Mouse (Mus musculus) midbrain, embryonic 13.5 days (tissue): ENCODE measurements around the gene Zfp143. TPM values are rescaled to one million over a fixed set of nuclear protein-coding genes. Genes with fewer than 3 reads are reported as not detected.

ENCODE experiments used
- ATAC-seq: fragments of 200-750 bp; cut with Nextera tagmentation; 2 replicates; pipeline ENCODE4 v1.8.0; 2017; ENCODE audit warnings: mild to moderate bottlenecking, moderate TSS enrichment, moderate library complexity
- H3K27ac ChIP-seq: fragments of 300-500 bp; sonication (generic); 2 replicates; pipeline ENCODE4 v1.5.1; 2015; ENCODE audit warnings: inconsistent platforms, mild to moderate bottlenecking, moderate library complexity
- H3K27me3 ChIP-seq: fragments of 300-500 bp; sonication (generic); 2 replicates; pipeline ENCODE4 v1.6.1; 2015; ENCODE audit warnings: mild to moderate bottlenecking, inconsistent platforms
- H3K36me3 ChIP-seq: fragments of 300-500 bp; sonication (generic); 2 replicates; pipeline ENCODE4 v1.6.1; 2015; ENCODE audit warnings: mild to moderate bottlenecking, inconsistent platforms
- H3K4me1 ChIP-seq: fragments of 300-500 bp; sonication (generic); replicated peaks from 2 replicates; pipeline ENCODE4 v1.6.1; 2015; ENCODE audit warnings: inconsistent platforms
- H3K4me2 ChIP-seq: fragments of 300-500 bp; sonication (generic); replicated peaks from 2 replicates; pipeline ENCODE4 v1.6.1; 2015; ENCODE audit warnings: moderate library complexity, mild to moderate bottlenecking, inconsistent platforms
- H3K4me3 ChIP-seq: fragments of 300-500 bp; sonication (generic); replicated peaks from 2 replicates; pipeline ENCODE4 v1.5.1; 2015; ENCODE audit warnings: mild to moderate bottlenecking, inconsistent platforms
- H3K9ac ChIP-seq: fragments of 300-500 bp; sonication (generic); replicated peaks from 2 replicates; pipeline ENCODE4 v1.6.1; 2015; ENCODE audit warnings: mild to moderate bottlenecking, inconsistent platforms
- H3K9me3 ChIP-seq: fragments of 300-500 bp; sonication (generic); 2 replicates; pipeline ENCODE4 v1.6.1; 2016; ENCODE audit warnings: mild to moderate bottlenecking, inconsistent platforms
- WGBS: fragments of 180-500 bp; shearing (Covaris S2); methylation state at CpG from one replicate; pipeline ENCODE4 v1.1.7; 2015; 5-methylcytosine and 5-hydroxymethylcytosine counted together
- polyA plus RNA-seq: library from polyadenylated mRNA; unstranded; fragments of >200 nt; fragmentation: Nextera tagmentation; extraction: Ambion mirVana; gene quantifications from 2 replicates; pipeline ENCODE4 v1.2.1, GENCODE M21; 2015

Gene Zfp143
- polyA plus RNA-seq, 1 experiment from 2014 or later: 27.1 TPM

DNA sequence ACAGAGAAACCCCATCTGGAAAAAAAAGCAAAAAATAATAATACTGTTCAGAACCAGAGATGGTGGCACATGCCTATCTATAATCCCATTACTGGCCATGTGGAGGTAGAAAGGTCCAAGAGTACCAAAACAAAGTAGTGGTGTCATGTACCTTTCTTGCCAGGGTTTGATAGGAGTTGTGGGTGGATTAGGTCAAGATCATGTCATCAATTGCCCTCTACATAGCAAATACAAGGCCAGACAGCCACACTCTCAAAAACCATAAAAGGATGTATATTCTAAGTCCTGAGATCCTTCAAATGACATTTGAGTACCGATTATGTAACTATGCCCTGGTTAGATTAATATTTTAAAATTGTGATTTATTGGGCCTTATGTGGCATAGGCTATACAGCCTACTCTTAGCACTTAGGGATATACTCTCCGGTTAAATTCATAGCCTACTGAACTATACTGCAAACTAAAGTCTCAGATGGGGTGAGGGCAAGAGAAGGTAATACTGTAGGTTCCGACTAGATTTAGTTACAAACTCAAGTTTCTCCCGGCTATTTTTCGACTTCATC, 830 bp upstream of the Zfp143 start:
- peak overlapping the region; percentile 76 for H3K4me2 ChIP-seq
- peaks cover 23% of the 10 kb centered on the region for H3K4me1 ChIP-seq
- H3K36me3 ChIP-seq: peaks cover 7% of the 10 kb centered on the region
- no peaks in the 10 kb centered on the region for H3K27me3 ChIP-seq
- H3K9me3 ChIP-seq: no peaks in the 10 kb centered on the region
- WGBS: 20% methylated on average over 5 of the region's 5 CpGs
- peak overlapping the region; percentile 96 for H3K9ac ChIP-seq
- H3K4me3 ChIP-seq: peak overlapping the region; percentile 63
- peak overlapping the region; percentile 99 for H3K27ac ChIP-seq
- no peak for ATAC-seq

DNA sequence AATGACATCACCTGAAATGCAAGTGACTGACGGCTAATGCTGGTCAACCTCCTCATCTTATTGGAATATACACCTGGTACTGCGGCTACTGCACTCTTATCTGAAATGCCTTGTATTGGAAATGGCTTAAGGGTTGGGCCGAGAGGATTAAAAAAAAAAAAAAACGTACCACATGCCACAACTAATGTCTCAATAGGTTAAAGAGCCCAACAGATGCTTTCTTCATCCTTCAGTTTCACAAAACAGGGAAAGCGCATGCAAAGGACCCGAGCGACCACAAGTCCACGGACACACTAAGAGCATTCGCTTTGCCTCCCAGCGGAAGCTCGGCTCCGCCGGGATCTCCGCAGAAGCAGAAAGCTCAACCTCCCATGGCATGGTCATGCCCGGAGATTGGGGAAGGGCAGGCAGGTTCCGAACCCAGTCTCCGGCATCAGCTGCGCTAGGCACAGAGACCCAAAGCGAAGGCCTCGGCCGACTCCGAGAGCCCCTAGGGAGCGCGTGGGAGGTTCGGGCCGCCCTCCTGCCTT, 283 bp upstream of the Zfp143 start:
- Histone ChIP-seq H3K4me3 (peak overlapping the region; percentile 63), H3K36me3 (peaks cover 6% of the 10 kb centered on the region), H3K27ac (peak overlapping the region; percentile 99), H3K27me3 (no peaks in the 10 kb centered on the region), H3K4me1 (peaks cover 23% of the 10 kb centered on the region), H3K4me2 (peak overlapping the region; percentile 76), H3K9me3 (no peaks in the 10 kb centered on the region), H3K9ac (peak overlapping the region; percentile 96)
- WGBS: under 1% methylated on average over 26 of the region's 26 CpGs
- no peak for ATAC-seq

- Histone ChIP-seq H3K4me2 (peak overlapping the region; percentile 63), H3K36me3 (peaks cover 7% of the 10 kb centered on the region), H3K9me3 (no peaks in the 10 kb centered on the region), H3K27ac (peak overlapping the region; percentile 99), H3K9ac (peak overlapping the region; percentile 86), H3K4me1 (peaks cover 23% of the 10 kb centered on the region), H3K27me3 (no peaks in the 10 kb centered on the region), H3K4me3 (peak overlapping the region; percentile 62)
- no peak for ATAC-seq
- 0% methylated on average over 48 of the region's 48 CpGs for WGBS
Measured at GRCm38 (mm10) chr7:110061752-110062273, 796 bp downstream of the Zfp143 start.

DNA sequence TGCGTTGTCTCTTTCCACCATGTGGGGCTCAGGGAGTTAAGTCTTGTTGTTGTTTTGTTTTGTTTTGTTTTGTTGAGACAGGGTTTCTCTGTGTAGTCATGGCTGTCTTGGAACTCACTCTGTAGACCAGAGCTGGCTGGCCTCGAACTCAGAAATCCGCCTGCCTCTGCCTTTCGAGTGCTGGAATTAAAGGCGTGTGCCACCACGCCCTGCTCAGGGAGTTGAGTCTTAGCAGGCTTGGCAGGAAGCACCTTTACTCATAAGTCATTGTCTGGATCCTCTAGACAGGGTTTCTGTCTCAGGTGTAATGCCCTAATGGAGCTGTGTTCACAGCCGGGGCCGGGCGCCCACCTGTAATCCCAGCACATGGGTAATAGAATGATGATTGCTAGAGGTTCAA, 2.7 kb downstream of the Zfp143 start:
- Histone ChIP-seq H3K27me3 (no peaks in the 10 kb centered on the region), H3K9ac (no peak overlapping the region), H3K4me1 (peaks cover 23% of the 10 kb centered on the region), H3K4me2 (no peak overlapping the region), H3K36me3 (peaks cover 16% of the 10 kb centered on the region), H3K4me3 (no peak overlapping the region), H3K9me3 (no peaks in the 10 kb centered on the region), H3K27ac (no peak overlapping the region)
- no peak for ATAC-seq
- WGBS: 99% methylated on average over 9 of the region's 9 CpGs

DNA sequence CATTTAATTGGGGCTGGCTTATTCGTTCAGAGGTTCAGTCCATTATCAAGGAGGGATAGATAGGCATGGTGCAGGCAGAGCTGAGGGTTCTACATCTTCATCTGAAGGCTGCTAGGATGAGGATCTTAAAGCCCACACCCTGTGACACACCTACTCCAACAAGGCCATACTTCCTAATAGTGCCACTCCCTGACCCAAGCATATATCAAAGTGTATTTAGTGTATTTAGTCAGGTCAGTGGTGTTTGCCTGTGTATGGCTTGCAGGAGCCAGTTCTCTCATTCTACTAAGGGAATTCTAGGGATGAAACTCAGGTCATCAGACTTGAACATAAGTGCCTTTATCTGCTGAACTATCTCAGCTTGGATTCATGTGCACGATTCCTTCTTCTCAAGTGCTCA, 8.1 kb downstream of the Zfp143 start:
- Histone ChIP-seq H3K4me3 (no peak overlapping the region), H3K9ac (no peak overlapping the region), H3K4me1 (no peaks in the 10 kb centered on the region), H3K36me3 (peaks cover 56% of the 10 kb centered on the region), H3K4me2 (no peak overlapping the region), H3K9me3 (no peaks in the 10 kb centered on the region), H3K27me3 (no peaks in the 10 kb centered on the region), H3K27ac (no peak overlapping the region)
- 92% methylated on average over 2 of the region's 2 CpGs for WGBS
- ATAC-seq: no peak

DNA sequence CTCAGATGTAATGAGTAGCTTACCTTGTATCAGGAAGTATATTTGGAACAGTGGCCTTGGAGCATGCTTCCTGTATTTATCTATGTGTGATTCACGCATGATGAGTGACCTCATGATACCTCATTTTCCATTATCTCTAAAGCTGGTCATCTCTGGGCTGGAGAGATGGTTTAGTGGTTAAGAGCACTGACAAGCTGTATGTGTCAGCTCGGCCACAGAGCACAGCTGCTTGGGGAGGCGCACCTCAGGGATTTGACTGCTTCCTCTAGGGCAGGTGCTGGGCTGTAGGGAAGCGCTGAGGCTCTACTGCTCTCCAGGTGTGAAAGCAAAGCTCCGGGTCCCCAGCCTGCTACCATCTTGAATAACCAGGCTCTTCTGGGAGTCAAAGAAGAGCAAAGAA, 17.2 kb downstream of the Zfp143 start:
- WGBS: 97% methylated on average over 5 of the region's 5 CpGs
- Histone ChIP-seq H3K4me2 (no peak overlapping the region), H3K36me3 (peaks cover 88% of the 10 kb centered on the region), H3K27ac (no peak overlapping the region), H3K27me3 (no peaks in the 10 kb centered on the region), H3K4me1 (0 out of 2 replicates have a peak, but pooled peaks cover under 1% of the 10 kb centered on the region), H3K9ac (no peak overlapping the region), H3K9me3 (no peaks in the 10 kb centered on the region; the same call in 1 of the 2 replicates), H3K4me3 (no peak overlapping the region)
- no peak for ATAC-seq

GRCm38 (mm10) chr7:110083386-110084165, 22.6 kb downstream of the Zfp143 start:
- peak; percentile 72 for ATAC-seq

DNA sequence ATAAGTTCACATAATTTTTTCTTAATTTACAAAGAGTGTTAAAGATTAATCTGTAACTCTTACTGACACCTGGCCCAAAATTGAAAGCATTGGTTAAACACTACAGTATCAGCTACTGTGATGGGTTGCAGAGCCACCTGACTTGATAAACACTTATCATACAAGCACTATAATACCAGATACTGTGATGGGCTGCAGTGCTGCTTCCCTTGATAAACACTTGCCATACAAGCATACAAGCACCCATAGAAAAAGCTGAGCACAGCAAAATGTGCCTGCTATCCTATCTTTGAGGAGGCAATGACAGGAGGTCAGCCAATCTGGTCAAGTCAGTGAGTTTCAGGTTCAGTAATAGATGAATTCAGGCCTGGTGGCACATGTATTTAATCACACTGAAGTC, 24.2 kb downstream of the Zfp143 start:
- H3K27me3 ChIP-seq: no peaks in the 10 kb centered on the region
- no peak overlapping the region for H3K4me2 ChIP-seq
- H3K27ac ChIP-seq: no peak overlapping the region
- peaks cover 89% of the 10 kb centered on the region for H3K36me3 ChIP-seq
- no peak overlapping the region for H3K9ac ChIP-seq
- H3K4me3 ChIP-seq: no peak overlapping the region
- 0 out of 2 replicates have a peak, but pooled peaks cover 4% of the 10 kb centered on the region for H3K4me1 ChIP-seq
- no peaks in the 10 kb centered on the region; the same call in 1 of the 2 replicates for H3K9me3 ChIP-seq
- no peak for ATAC-seq

More at GRCm38 (mm10) chr7:110083386-110084165, 22.6 kb downstream of the Zfp143 start:
- peak overlapping the region; percentile 59 for H3K27ac ChIP-seq
- no peaks in the 10 kb centered on the region; the same call in 1 of the 2 replicates for H3K9me3 ChIP-seq
- no peak overlapping the region for H3K9ac ChIP-seq
- 65% methylated on average over 13 of the region's 13 CpGs for WGBS
- no peak overlapping the region for H3K4me3 ChIP-seq
- H3K4me1 ChIP-seq: 0 out of 2 replicates have a peak, but pooled peaks cover 4% of the 10 kb centered on the region
- no peak overlapping the region for H3K4me2 ChIP-seq
- H3K27me3 ChIP-seq: no peaks in the 10 kb centered on the region
- H3K36me3 ChIP-seq: peaks cover 91% of the 10 kb centered on the region

GRCm38 (mm10) chr7:110087914-110088313, 26.9 kb downstream of the Zfp143 start:
- WGBS: 90% methylated on average over 4 of the region's 4 CpGs
- Histone ChIP-seq H3K4me1 (0 out of 2 replicates have a peak, but pooled peaks cover 4% of the 10 kb centered on the region), H3K27me3 (no peaks in the 10 kb centered on the region), H3K4me3 (no peak overlapping the region), H3K4me2 (no peak overlapping the region), H3K36me3 (peaks cover 85% of the 10 kb centered on the region), H3K9ac (no peak overlapping the region), H3K9me3 (no peaks in the 10 kb centered on the region), H3K27ac (no peak overlapping the region)
- ATAC-seq: no peak

- Histone ChIP-seq H3K36me3 (peaks cover 87% of the 10 kb centered on the region), H3K9ac (no peak overlapping the region), H3K27ac (no peak overlapping the region), H3K4me3 (no peak overlapping the region), H3K27me3 (no peaks in the 10 kb centered on the region), H3K4me2 (no peak overlapping the region), H3K4me1 (no peaks in the 10 kb centered on the region), H3K9me3 (no peaks in the 10 kb centered on the region)
- WGBS: 65% methylated on average over 7 of the region's 7 CpGs
- no peak for ATAC-seq
Measured at GRCm38 (mm10) chr7:110091670-110092069, 30.7 kb downstream of the Zfp143 start.

DNA sequence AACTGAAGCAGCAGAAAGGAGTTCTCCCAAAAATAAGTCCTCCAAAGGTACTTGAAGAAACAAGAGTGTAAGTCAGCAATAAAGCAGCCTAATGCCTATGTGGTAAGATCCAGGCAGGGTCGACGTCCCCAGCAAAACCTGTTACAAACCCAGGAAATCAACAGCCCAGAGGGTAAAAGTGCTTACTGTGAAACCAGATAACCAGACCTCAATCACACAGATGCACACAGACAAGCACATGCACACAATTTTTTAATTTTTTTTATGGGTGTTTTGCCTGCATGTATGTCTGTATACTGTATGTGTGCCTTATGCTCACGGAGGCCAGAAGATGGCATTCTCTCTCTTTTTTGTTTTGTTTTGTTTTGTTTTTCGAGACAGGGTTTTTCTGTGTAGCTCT, 35.3 kb downstream of the Zfp143 start:
- H3K4me2 ChIP-seq: no peak overlapping the region
- H3K27ac ChIP-seq: no peak overlapping the region
- no peak overlapping the region for H3K9ac ChIP-seq
- H3K4me1 ChIP-seq: no peaks in the 10 kb centered on the region
- H3K4me3 ChIP-seq: no peak overlapping the region
- 94% methylated on average over 4 of the region's 4 CpGs for WGBS
- H3K36me3 ChIP-seq: peaks cover 65% of the 10 kb centered on the region
- H3K9me3 ChIP-seq: no peaks in the 10 kb centered on the region
- ATAC-seq: no peak
- no peaks in the 10 kb centered on the region for H3K27me3 ChIP-seq

DNA sequence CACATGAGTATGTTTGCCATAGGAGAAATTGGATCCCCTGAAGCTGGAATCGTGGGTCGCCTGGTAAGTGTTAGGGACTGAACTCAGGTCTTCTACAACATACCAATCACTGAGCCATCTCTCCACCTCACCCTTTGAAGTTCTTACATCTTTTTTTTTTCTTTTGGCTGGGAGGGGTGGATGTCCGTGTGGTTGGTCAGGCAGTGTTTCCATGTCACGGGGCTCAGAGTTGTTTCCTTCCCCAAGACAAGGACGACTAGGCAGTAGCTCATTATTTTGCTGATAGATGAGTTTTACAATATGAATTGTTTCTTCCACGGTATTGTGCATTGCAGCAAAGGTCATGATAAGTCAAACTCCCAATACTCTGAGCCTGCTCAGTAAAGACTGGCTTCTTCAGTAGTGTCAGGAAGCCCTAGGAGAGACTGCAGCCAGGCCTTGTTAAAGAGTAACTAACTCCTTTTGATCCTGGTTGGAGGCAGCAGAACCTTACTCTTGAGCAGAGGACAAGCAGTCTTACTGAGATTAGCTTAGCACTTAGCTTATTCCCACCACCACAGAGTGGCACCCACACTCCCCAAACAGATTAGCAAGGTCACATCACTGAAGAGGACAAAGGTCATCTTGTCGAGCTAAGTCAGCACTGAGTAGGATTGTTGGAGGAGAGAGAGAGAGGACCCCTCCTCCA, 36.2 kb downstream of the Zfp143 start:
- Histone ChIP-seq H3K27ac (no peak overlapping the region), H3K9ac (no peak overlapping the region), H3K4me2 (no peak overlapping the region), H3K36me3 (peaks cover 55% of the 10 kb centered on the region), H3K9me3 (no peaks in the 10 kb centered on the region), H3K4me3 (no peak overlapping the region), H3K4me1 (no peaks in the 10 kb centered on the region), H3K27me3 (no peaks in the 10 kb centered on the region)
- WGBS: 75% methylated on average over 7 of the region's 7 CpGs
- no peak for ATAC-seq
